Mouse (Mus musculus) R1 (cell line): ENCODE measurements around the gene Upk1a.

Experiments used
- DNase-seq: peaks from one replicate; pipeline ENCODE4 v3.0.0-alpha.2; 2018; ENCODE audit warnings: low read depth, low spot score

Upk1a gene

DNA sequence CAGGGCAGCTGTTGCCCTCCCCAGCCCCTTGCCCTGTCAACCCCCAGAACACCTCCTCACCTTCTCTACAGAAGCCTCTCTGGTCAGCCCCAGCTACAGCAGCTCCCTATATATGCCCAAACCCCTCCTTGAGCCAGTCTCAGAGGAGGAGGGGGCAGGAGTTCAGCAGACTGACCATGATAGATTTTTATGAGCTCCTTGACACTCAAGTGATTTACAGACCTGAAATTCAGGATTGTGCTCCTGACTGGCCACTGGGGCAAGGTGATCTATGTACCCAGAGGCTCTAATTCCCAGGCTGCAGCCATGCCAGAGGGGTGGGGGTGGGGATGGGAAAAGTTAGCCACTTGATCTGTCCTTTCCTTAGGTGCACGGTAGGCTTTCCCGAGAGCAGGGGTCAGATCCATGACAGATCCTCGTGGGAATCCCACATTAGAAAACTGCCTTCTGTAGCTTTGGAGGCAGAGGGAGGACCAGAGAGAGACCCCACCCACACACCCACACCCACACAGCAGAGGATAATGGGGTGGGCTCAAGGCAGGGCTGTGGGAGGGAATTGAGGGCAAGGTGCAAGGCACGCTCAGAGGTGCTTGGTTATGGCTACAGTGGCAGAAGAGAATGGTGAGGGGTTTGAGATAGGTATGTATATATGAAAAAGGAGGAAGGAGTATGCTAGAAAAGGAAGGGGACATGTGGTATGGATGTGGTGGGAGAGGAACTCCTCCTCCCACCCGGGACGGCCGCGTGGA, at the start of gene Upk1a:
Upk1a (minus strand) TSS at position 194 of the 749 bp plus-strand sequence.
- no peak for DNase-seq

DNA sequence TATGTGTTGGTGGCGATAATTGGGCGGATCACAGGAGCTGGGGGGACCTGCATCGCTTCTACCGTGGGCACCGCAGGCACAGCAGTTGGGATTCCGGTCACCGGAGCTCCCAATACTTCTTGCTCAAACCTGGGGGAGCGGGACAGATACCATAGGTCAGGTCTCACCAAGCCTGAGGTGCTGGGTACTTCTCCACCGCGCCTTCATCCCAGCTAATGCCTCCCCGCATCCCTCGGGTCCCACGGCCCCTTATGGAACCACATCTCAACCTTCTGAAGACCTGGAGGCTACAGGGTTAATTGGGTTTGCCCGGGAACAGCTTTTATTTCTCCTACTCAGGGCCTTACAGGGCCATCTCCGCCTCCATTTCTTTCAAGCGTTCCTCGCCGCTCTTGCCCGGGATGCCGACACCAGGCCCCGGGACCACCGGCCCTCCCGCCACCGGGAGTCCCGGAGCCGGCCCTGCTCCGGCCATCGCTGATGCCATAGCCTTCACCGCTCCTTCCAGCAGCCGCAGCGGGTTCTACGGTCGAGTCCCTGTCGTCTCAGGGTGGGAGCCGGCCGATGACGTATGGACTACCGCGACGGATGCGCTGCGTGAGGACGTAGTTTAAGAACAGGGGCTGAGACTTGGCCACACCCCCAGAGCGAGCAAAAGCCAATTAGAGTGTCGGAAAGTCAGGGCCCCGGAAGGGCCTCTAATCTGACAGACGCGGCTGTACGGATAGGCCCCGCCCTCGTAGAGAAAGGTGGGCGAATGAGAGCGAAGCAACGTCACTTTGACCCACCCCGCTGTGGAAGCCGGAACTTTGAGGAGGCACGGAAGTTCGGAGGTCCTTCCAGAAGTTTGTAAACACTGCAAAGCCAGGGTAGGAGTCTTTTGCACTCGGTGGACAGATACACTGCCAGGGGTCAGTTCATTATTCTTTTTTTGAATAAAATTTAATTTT, 37.2 kb upstream of the Upk1a start, which contains the start of gene Rbm42:
Rbm42 (minus strand) TSS at position 727 of the 950 bp plus-strand sequence.
- peak; percentile 100 for DNase-seq

DNA sequence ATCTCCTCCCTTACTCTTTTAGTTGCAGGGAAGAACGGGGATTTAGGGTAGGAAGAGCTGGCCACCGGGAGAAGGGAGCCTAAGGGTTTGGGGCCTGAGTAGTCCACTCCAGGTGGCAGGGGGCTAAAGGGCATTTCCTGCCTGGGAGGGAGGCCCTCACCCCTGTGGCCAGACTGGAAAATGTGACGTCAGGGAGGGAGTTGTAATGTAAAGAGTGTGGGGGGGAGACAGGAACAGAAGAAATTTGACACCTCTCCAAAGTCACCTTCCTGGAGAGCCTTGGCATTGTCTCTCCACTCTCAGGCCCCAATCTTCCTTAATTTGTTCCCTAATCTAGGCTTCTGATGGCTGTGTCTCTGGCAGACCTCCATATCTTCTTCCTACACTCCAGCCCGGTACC, 26.4 kb upstream of the Upk1a start:
- peak; percentile 67 for DNase-seq

DNA sequence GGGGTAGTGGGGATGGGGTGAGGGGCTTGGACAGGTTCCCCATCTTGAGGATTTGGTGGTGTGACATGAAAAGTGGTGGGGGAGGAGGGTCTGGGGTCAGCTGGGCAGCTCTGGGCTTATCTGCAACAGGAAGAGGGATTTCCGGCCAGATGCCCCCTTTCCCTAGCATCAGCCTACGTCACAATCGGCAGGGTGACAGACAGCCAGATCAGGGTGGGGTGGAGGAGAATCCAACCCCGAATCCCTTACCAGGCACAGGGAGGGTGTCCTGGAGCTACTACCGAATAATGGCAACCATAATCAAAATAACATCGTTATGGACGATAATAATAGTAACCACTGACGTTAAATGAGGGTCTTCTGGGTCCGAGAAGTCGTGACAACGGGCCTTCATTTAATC, 23.7 kb upstream of the Upk1a start:
- no peak for DNase-seq

DNA sequence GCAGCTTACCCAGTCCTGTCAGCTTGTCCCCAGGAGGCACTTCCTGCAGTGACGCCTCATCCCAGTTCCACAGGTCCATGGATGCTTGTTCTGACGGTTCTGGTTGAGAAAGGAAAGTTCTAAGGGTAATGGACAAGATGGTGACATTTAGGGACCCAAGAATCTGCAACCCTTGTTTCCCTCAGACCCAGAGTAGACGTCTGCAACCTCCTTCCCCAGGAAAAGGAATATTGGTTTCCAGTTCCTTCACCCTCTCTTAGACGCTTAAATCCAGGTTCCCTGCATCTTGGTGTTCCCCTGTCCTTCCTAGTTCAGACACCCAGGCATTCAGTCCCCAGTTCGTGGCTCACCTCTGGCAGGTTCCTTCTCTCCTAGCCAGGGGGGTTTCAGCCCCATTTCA, 23.1 kb upstream of the Upk1a start, which contains the start of gene Etv2:
Etv2 (minus strand) TSS at position 101 of the 400 bp plus-strand sequence.
- DNase-seq, result no peak

DNA sequence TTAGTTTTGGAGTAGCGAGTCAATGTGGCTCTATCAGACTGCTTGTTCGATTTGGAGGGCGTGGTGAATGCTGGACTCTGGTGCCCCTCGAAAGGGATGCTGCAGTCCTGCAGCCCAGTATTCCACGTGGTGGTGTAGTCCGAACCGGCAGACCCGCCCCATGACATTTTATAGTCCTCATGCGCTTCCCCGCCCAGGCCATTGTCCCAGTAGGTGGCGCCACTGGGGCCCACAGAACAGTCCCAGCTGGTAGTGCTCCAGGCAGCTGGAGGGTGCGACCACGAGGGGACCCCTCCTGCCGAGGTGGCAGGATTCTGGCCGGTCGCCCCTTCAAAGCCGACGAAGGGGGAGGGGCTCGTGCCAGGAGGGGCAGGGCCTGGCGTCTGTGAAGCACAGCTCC, 22.0 kb upstream of the Upk1a start:
- DNase-seq, result peak; percentile 89

DNA sequence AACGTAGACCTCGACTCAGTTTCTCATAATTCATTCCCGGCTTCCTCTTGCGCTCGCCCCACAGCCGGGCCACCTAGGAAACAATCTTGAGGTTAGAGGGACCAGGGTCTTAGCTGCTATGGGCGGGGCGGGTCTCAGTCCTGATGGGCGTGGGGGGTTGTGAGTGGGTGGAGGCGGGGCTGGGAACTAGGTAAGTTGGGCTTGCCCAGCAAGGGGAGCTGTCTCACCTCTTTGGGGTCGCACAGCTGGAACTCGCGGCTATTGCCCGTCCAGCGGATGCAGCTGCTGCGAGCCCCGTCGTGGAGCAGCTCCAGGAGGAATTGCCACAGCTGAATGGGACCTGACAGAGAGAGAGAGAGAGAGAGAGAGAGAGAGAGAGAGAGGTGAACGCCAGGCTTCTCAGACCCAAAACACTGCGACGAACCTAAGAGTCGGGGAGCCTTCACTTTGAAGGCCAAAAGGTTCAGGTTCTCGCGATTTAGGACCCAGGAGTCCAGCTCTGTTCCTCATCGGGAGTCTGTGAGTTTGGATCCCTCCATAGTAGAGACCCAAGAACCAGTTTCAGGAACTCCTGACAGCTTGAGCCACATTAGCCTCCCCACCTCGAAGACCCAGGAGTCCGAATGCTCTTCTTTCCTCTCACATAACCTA, 21.2 kb upstream of the Upk1a start:
- peak; percentile 52 for DNase-seq

DNA sequence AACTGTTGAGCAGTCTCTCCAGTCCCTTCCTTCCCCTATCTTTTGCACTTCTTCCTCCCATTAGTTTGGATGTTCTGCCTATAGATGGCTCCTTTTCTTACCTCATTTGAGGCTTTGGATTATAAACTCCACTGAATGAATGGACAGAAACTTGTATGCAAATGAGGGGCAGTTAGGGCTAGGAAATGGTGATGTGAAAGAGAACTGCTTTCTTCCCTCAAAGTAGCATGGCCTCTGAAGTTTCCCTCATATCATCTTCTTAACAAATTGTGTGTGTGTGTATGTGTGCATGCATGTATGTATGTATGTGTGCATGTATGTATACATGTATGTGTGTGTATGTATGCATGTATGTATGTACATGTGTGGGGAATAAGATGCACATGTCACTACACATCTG, 16.4 kb upstream of the Upk1a start:
- no peak for DNase-seq

DNA sequence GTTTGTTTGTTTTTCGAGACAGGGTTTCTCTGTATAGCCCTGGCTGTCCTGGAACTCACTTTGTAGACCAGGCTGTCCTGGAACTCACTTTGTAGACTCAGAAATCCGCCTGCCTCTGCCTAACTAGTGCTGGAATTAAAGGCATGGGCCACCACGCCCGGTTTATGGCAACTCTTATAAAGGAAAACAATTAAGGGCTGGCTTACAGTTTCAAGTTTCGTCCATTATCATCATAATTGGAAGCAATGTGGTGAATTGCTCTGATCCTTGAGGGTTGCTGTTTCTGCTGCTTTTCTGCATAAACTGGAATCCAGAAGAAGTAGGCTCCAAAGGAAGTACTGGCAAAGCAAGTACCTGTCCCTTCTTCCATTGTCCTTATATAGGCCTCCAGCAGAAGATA, 14.0 kb upstream of the Upk1a start:
- peak; percentile 64 for DNase-seq

DNA sequence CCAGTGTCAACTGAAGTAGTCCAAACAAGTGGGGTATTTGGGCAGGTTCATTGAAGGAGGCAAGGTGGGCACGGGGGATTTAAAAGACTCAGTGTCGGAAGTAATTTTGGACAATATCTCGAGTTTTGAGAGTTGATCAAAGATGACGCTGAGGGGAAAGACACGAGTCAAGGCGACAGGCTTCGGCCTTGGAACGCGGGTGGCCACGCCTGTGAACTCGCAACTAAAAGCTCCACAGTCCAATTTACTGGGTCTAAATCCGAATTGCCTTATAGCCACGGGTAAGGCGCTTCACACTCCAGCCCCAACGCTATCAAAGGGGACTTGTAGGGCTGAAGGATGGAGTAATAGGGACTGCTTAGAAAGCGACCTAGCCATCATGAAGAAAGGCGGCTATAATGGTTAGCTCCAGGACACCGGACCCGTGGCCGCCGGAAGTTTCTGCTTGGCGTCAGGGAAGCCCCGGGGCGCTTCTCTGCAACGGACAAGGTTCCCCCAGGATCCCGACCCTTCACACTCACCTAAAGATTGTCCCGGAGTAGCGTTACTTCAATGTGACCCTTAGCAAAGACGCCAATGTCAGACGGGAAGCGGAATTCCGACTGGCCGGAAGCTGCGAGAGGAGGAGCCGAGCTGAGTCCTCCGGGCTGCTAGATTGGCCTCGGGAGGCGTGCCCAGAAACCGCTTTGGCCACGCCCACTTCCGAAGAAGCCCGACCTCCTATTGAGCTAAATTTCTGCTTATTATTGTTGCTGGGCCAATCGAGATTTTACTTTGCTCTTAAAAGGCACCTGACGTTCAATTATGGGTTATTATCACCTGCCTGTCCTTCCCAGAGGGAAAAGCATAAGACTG, 13.1 kb upstream of the Upk1a start, which contains the start of gene Cox6b1:
Cox6b1 (minus strand) TSS at position 622 of the 855 bp plus-strand sequence.
- DNase-seq, result peak; percentile 91

DNA sequence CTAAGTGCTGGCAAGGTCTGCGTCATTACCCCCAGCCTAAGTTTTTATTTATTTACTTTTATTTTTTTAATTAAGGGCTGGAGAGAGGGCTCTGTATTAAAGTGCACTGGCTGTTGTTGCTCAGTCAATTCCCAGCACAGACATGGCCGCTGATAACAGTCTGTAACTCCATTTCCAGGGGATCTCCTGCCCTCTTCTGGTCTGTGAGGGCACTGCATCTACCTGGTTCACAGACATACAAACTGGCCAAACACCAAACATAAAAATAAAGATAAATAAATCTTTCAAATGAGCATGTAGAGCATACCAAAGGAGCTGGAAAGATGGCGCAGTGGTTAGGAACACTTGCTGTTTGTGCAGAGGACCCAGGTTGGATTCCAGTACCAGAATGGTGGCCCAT, 6.6 kb upstream of the Upk1a start:
- DNase-seq, result peak; percentile 73

DNA sequence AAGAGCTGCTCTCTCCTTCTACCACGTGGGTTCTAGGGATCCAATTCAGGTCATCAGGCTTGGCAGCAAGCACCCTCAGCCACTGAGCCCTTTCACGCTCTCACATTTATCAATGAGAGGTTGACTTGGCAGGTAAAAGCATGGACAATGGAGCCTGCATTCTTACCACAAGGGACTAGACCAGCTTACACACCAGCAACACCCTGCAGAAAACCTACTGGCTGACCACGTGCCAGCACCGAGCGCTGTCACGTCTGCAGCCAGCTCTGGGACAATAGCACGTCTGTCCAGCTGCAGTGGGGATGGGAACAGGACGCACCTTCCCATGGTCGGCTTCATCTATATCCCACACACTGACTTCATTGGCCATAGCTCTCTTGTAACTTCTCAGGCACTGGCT, 6.0 kb upstream of the Upk1a start:
- DNase-seq, result no peak

DNA sequence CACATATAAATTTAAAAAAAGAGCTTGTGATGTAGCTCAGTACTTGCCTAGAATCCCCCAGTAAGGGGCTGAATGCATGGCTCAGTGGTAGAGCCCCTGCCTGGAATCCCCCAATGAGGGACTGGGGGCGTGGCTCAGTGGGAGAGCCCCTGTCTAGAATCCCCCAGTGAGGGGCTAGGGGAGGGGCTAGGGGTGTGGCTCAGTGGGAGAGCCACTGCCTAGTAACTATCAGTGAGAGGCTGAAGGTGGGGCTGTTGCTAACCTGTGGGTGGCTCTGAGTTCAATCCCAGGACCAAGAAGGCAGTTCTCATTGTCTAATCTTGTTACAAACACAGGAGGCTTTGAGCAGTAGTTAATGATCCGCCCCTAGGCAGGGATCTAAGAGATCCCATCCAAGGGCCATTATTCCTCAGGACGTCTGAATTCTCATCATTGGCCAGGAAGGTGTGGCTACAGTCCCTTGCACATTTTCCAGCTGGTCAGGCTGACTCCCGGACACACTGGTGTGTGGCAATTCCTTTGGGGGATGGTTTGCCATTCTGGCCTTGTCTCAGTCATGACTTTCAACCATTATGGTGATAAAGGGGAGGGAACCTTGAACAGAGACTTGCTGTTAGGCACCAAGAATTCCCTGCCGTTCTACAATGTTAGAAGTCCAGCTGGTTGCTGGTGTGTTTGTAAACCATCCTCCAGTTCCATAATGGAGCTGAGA, 2.6 kb upstream of the Upk1a start:
- DNase-seq, result peak; percentile 94

DNA sequence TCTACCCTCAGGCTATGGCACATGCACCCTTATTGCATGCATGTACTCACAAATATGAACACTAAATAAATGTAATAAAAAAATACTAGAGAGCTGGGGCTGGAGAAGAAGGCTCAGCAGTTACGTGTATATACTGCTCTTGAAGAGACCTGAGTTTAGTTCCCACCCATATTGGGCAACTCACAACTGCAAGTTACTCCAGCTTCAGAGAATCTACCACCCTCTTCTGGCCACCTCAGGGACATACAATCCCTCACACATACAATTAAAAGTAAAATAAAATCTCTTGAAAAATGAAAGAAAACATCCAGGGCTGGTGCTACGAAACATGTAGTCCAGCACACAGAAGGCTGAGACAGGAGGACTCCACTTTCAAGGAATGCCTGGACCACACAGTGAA, 1.8 kb upstream of the Upk1a start:
- DNase-seq, result no peak

DNA sequence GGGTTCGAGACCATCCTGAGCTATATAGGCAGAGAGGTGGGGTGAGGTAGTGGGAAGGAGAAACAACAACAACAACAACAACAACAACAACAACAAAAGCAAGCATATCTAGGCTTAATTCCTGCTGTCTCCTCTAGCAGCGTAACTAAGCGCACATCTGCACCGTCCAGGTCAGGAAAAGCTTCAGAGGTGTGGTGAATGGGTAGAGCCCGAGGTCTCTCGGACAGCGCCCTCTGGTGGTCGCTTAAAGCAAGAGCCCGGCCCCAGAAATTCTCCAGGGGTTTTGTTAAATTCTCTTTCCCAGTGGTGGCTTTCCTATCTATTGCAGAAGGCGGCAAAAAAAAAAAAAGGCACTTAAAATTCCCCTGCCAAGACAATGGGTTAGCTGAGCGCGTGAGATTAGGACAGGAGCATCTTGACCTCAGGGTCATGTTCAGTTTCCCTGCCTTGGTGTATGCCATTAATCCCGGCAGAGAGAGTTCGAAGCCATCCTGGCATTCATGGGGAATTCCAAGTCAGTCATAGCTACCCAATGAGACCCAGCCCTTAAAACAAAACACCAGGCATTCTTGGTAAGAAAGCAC, 974 bp upstream of the Upk1a start:
- peak; percentile 87 for DNase-seq

DNA sequence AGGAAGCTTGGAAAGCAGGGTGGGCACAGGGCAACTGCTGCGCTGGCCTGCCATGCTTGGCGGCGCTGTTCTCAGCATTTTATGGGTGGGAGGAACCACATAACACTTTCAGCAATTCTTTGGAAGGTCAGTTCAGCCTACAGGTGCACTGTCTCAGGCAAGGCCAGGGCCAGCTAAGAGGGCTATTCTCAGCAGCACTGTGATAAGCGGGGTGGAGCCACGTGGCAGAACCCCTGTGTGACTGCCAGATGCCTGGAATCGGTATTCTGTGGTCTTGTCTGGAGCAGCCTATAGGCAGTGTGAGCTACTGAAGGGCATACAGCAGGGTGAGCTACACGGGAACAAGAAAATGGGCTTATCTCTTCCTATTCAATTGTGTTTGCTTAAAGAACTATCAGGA, 2.6 kb downstream of the Upk1a start:
- DNase-seq, result no peak

DNA sequence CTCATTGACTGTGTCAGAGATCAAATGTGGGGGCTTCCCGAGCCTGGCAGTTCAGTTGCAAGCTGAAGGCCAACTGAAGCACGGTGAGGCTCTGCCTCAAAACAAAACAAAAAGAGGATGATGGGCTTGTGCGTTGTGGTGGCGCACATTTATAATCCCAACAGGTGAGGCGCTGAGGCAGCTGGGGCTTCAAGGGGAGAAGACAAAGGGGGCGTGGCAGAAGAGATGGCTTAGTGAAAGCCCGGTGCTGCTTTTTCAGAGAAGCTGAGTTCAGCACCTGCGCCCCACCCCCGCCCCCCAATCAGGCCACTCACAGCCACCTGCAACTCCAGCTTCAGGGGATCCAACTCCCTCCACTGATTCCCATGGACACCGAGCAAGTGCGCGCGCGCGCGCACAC, 4.2 kb downstream of the Upk1a start:
- peak; percentile 73 for DNase-seq

DNA sequence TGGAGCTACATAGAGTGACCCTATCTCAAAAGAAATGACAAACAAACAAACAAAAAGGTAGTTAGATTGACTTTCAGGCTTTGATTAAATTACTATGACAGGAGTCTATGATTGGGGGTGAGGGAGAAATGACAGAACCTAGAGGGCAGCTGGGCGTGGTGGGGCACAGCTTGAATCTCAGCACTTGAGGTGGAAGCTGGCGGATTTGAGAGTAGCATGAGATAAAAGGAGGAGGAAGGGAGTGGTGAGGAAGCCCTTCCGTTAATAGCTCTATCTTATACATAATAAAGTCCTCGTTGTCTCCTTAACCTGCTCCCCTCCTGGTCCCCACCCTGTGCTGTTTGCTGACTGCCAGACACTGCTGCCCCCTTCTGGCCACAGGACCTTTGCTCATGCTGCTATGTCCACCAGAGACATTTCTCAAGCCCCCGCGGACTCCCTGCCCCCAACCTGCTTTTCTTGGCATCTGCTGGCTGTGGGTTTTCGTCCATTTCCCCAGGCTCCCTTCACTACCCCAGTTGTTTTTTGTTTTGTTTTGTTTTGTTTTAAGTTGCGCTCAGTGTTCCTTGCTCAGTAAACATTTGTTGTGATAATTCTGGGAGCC, 4.8 kb downstream of the Upk1a start:
- DNase-seq, result peak; percentile 96

DNA sequence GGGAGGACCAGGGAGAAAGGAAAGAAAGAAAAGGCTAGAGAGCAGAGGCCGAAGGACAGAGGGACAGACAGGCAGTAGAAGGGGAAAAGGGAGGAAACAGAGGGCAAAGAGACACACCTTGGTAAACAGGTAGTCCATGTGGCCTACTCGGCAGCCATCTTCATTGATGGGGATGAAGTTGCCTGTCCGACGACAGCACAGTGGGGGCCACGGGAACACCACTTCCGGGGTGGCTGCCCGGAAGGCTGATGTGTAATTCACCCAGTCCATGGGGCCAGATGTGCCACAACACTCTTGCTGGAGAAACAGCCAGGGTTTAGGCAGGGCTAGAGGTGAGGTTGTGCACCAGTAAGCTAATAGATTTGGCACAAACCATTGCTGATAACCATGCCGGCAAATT, 7.7 kb downstream of the Upk1a start:
- DNase-seq, result no peak

DNA sequence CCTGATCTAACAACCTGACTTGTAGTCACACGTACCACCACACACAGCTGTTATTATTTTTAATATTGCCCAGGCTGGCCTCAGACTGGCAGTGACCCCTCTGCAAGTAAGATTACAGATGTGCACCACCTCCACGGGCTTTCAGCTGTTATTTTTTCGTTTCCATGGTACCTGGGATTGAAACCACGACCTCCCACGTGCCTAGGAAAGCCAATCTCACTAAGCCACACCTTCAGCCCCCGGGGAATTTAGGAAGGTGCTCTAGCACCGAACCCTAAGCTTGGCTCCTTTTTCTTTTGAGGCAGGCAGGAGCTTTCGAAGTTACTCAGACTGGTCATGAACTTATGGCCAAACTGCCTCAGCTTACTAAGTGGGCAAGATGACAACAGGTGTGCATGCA, 8.2 kb downstream of the Upk1a start:
- DNase-seq, result peak; percentile 84
